Mouse (Mus musculus): ENCODE measurements around the gene Tbk1.

The Tbk1 gene

GRCm38 (mm10) chr10:121587371-121587840, 819 bp upstream of the Tbk1 start:
- no peak for DNase-seq (ENCODE audit: low spot score in 2 of 2)

GRCm38 (mm10) chr10:121585791-121586642, 570 bp downstream of the Tbk1 start:
- DNase-seq (ENCODE audit: low spot score in 2 of 2), result no peak

GRCm38 (mm10) chr10:121585056-121585790, 1.4 kb downstream of the Tbk1 start:
- DNase-seq (ENCODE audit: low spot score in 2 of 2), result no peak

DNA sequence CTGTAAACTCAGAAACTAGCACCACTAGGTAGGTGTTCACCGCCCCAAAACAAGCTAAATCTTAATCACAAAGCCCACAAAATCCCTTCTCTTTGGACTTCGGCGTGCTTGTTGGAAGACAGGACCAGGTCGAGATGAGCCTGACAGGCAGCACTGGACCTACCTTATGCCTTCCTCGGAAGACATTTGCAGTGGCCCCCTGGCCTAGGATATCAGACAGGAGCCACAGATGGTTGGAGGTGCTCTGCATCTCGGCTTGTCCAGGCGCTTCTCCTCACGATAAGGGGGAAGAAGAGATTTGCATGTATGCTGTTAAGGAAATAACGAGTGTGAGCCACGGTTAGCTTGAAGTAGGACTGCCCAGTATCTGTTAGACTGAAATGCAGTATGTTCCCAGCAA, 2.6 kb downstream of the Tbk1 start:
- no peak for DNase-seq (ENCODE audit: low spot score in 2 of 2)

GRCm38 (mm10) chr10:121583016-121583415, 3.6 kb downstream of the Tbk1 start:
- no peak for DNase-seq (ENCODE audit: low spot score in 2 of 2)

- no peak for DNase-seq (ENCODE audit: low spot score in 2 of 2)
These were observed 4.3 kb downstream of the Tbk1 start for GRCm38 (mm10) chr10:121582287-121582686.

DNA sequence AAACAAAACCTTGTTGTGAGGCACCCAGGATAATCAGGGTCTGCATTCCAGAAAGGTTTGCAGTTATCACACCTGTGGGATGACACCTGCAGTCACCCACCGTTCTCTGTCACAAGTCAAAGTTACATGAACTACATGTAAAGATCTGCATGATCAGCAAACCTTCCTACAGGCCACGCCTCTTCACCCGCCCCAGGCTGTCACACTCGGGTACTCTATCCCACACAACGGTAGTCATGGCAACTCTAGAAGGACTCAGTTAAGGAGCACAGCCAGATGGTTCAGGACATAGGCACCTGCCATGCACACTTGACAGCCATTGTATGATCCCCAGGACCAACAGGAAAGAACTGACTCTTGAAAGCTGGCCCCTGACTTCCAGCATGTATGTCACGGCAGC, 5.2 kb downstream of the Tbk1 start:
- no peak for DNase-seq (ENCODE audit: low spot score in 2 of 2)

GRCm38 (mm10) chr10:121580381-121580780, 6.2 kb downstream of the Tbk1 start:
- DNase-seq (ENCODE audit: low spot score in 2 of 2), result no peak

GRCm38 (mm10) chr10:121576372-121576771, 10.2 kb downstream of the Tbk1 start:
- DNase-seq (ENCODE audit: low spot score in 2 of 2), result no peak

- no peak for DNase-seq (ENCODE audit: low spot score in 2 of 2)
These were observed 15.0 kb downstream of the Tbk1 start for GRCm38 (mm10) chr10:121571511-121572147.

DNA sequence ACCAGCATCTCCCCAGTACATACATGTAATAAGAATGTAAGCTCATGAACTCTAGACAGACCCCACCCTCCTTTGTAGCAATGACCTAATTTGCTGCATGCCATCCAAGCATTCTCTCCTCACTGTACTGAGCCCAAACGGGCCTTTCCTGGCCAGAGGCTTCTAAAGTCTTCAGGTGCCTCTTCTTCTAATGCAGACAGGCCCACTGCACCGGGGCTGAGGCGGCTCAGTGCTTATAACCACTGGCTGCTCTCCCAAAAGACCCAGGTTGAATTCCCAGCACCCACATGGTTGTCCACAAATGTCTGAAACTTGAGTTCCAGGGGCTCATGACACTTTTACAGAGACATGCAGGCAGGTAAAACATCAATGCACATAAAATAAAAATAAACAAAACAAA, 15.6 kb downstream of the Tbk1 start:
- DNase-seq (ENCODE audit: low spot score in 2 of 2), result no peak

- DNase-seq (ENCODE audit: low spot score in 2 of 2), result no peak
These were observed 16.8 kb downstream of the Tbk1 start for GRCm38 (mm10) chr10:121569796-121570195.

- no peak for DNase-seq (ENCODE audit: low spot score in 2 of 2)
These were observed 17.5 kb downstream of the Tbk1 start for GRCm38 (mm10) chr10:121569001-121569589.

DNA sequence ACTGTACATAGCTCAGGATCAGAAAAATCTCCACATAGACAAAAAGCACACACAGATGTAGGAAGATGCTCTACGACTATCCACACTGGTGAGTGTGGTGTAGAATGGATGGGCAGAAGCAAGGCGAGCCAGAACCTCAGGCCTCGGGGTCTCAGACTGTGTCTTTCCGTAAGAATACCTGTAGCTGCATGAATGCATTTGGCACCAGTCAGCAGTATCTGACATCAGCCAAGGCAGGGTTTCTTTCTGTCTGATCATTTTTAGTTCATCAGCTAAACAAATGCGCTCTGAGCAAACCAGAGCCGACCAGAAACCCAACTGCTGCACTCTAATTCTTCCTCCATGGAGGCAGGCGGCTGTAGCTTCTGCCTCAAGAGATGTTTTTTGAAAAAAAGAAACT, 18.1 kb downstream of the Tbk1 start:
- DNase-seq (ENCODE audit: low spot score in 2 of 2), result no peak

- DNase-seq (ENCODE audit: low spot score in 2 of 2), result no peak
These were observed 18.6 kb downstream of the Tbk1 start for GRCm38 (mm10) chr10:121568026-121568425.

DNA sequence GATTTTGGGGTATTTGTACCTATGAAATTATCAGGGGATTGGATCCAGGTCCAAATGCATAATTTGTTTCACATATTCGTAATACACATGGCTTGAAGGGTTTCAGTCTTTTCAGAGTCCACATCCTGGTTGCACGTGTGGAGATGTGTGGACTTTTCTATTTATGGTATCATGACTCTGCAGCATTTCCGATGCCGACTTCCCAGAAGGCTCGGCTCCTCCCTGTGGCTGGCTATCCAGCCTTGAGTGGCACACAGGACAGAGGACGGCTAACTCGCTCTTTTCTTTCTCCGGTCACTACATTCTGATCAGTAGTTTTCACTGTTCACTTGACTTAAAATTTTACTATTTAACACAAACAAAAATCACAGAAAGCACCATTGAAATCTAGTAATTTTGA, 22.1 kb downstream of the Tbk1 start:
- DNase-seq (ENCODE audit: low spot score in 2 of 2), result no peak

DNA sequence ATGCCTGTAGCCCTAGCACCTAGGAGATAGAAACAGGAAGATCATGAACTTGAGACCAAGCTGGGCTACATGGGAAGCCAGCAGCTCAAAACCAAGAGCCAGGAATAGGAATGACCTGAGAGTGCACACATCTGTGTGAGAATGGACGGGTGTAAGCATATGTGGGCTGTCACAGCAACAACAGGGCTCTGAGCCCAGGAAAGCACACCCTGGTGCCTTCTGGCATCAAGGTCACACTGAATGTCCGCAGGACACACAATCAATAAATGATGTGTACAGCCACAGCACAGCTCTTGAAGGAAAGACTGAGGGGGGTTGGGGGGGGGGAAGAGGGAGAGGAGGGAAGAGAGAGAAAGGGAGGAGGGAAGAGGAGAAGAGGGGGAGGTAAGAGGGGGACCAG, 28.4 kb downstream of the Tbk1 start:
- no peak for DNase-seq (ENCODE audit: low spot score in 2 of 2)

DNA sequence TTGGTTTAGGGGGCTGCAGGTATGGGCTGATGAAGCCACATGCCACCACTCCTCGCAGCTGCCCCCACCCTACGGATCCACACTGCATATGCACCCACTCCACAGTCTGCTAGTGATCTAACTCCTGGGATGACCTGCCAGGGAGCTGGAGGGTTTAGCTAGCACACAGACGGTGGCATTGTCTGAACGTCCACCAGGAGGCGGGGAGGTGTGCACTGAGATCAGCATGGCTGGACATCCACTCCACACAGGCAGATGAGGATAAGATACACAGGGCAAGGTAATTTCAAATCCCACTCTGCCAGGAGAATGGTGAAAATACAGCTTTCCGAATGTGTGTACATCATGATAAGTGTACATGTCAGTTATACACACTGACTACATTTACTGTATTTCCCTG, 30.3 kb downstream of the Tbk1 start:
- DNase-seq (ENCODE audit: low spot score in 2 of 2), result no peak

DNA sequence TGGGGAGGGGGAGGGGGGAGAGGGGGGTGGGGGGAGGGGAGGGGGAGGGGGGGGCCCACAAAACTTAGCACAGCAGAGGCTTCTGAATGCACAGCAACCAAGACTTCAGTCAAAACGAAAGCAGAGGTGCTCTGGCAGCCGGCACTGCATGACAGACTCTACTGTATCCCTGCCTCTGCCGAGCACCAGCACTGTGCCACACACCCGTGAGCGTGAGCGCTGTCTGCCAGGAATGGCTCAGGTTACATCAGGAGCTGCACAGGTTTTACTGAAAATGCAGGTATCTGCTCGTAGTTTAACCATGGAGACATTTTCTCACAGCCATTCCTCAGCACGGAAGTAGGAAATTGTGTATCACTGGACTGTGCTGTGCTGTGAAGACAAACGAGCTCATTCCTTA, 36.3 kb downstream of the Tbk1 start:
- DNase-seq (ENCODE audit: low spot score in 2 of 2), result no peak

DNA sequence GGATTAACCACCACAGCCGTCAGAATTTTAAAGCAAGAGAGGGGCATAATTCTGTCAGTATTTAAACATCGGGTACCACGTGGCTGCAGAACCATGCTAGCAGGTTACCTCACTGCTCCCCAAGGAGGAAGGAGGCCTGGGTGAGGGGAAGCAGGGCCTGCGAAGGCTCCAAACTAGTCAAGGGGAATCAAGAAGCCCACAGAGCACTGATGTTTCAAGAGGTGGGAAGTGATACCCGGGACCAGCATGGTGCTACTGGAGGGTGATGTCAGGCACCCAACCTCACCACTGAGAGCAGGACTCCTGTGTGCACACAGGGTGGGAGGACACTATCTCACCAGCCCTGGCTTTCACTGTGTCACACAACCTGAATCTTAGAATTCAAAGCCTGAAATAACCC, 36.9 kb downstream of the Tbk1 start:
- DNase-seq (ENCODE audit: low spot score in 2 of 2), result no peak

GRCm38 (mm10) chr10:121547162-121547561, 39.4 kb downstream of the Tbk1 start:
- DNase-seq (ENCODE audit: low spot score in 2 of 2), result no peak

GRCm38 (mm10) chr10:121543577-121543976, 43.0 kb downstream of the Tbk1 start:
- DNase-seq (ENCODE audit: low spot score in 2 of 2), result no peak
